Mouse (Mus musculus) lung, postnatal 25 days (tissue): ENCODE measurements at regions not wholly inside any gene's neighbourhood (a gene's known extent, or its start where the extent isn't known, plus 50 kb on each side); places are given as distances from the start of the nearest gene placed in this dataset.

ENCODE experiments used
- DNase-seq: peaks from one replicate; pipeline ENCODE4 v3.0.0; 2022; ENCODE audit warnings: low spot score

- DNase-seq = peak; percentile 32
These were observed 88.1 kb upstream of the Usp51 start for GRCm38 (mm10) chrX:152918212-152918611.

- no peak for DNase-seq
These were observed 79.3 kb upstream of the Usp51 start for GRCm38 (mm10) chrX:152926991-152927390.

GRCm38 (mm10) chrX:152946201-152946600 is 60.1 kb upstream of the Usp51 start:
- no peak for DNase-seq
